Mouse (Mus musculus): ENCODE data around the gene Klhdc3. TPM values are rescaled to one million over a fixed set of nuclear protein-coding genes. Genes with fewer than 3 reads are reported as not detected.

The Klhdc3 gene
- polyA plus RNA-seq (2017; shearing (Covaris generic)): 105 TPM

DNA sequence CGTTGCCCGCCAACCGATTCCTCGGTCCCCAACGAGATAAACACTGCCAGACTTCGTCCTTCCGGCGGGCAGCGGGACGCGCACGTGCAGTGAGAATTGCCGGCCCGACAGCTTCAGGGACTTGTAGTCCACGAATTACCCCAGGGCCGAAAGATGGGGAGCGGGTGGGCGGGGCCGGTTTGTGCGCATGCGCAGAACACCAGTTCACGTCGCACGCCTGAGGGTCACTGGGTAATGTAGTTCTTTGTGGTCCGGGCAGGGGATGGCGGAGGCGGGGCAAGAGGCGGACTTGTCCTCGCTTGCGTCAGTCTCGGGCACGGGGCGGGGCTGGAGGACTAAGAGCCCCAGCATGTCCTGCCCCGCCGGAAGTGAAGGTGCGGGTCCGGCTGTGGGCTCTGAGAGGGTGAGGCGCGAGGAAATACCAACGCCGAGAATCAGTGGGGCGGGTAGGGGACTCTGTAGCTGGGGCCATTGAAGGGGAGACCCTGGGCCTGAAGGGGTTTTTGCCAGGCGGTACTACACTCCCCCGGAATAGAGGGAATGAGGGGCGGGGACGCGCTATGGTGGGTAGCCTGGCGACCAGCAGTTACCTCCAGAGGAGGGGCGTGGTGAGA lies at the start of gene Klhdc3:
Gene Klhdc3, minus strand, starts transcription at position 155 of the 614 bp plus-strand sequence.

DNA sequence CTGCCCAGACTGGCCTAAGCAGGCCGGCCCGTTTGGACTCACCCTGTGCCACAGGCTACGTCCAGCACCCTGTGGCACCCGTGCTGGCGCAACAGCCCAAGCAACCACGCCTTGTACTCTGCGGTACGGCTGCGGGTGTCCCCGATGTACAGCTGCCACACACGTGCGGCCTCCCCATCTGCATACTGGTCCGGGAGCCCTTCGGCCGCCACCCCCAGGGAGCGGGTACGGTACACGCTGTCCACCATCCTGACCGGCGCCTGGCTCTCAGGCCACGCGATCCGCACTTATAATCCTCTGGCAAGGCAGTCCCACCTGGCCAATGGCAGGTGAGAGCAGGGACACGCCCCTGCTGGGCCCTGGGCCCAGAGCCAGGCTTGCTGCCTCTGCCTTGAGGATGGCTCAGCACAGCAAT lies 48.2 kb upstream of the Klhdc3 start, which contains the start of gene Gnmt:
Gene Gnmt, minus strand, starts transcription at position 265 of the 415 bp plus-strand sequence.

DNA sequence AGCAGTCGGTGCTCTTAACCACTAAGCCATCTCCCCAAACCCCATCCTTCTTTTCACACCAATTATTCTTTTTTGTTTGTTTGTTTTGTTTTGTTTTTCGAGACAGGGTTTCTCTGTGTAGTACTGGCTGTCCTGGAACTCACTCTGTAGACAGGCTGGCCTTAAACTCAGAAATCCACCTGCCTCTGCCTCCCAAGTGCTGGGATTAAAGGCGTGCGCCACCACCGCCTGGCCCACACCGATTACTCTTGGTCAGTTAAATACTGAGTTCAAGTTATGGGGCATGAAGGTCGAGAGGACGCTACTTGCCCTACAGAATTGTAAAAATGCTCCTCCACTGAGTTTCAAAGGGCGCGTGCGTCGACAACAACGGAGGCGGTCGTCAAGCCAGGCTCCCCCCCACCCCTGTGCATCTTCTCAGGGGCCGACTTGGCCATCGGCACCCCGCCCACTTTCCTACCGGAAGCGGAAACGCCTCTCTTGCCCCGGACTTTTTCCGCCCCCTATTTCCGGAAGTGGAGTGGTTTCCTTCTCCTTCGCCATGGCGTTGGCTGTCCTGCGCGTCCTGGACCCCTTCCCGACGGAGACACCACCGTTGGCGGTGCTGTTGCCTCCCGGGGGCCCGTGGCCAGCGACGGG lies 30.4 kb upstream of the Klhdc3 start, which contains the start of gene Pex6:
Gene Pex6, plus strand, starts transcription at position 505 of the 639 bp plus-strand sequence.

DNA sequence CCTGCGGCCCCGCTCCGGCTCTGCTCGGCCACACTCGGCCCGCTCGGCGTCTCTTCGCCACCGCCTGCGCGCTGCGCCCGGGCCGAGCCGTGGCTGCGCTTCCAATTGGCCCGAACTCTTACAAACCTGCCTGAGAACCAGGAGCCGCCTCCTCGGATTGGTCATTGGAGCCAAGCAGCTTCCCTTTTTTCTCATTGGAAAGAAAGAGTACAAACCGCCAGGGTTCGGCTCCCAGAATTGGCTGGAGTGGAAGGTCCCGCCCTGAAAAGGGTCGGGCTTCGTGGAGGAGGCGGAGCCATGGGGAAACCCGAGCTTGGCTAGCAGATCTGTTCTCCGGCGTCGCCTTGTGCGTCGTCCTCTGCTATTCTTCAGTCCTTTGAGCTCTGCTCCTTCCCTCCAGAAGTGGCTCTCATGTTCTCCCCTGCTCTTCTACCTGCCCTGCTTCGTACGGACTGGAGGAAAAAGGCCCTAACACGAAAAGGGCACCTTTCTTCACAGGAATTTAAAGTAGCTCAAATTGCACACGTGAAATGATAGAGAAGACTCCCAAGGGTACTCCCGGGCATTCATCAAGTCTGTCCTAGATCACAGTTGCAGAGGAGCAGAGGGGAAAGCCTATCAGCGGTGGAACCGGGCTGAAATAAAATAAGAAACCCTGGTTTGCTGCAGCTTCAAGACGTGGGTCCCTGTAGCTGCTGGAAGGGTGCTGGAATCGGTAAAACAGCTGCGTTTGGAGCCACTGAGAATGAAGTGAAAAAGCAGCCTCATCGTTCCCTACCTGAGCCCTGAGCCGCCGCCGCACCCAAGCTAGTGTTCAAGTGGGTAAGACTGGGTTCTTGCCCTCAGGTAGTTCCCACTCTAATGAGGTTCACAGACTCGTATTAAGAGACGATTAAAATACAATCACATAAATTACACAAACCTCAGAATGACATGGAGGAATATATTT lies 24.4 kb upstream of the Klhdc3 start, which contains the start of gene Ppp2r5d:
Gene Ppp2r5d, minus strand, starts transcription at position 225 of the 949 bp plus-strand sequence.

GRCm38 (mm10) chr17:46678416-46678815 lies 2.3 kb downstream of the Klhdc3 start, which contains the start of gene Mea1:
TSS of gene Mea1 (plus strand) at chr17:46678793.

DNA sequence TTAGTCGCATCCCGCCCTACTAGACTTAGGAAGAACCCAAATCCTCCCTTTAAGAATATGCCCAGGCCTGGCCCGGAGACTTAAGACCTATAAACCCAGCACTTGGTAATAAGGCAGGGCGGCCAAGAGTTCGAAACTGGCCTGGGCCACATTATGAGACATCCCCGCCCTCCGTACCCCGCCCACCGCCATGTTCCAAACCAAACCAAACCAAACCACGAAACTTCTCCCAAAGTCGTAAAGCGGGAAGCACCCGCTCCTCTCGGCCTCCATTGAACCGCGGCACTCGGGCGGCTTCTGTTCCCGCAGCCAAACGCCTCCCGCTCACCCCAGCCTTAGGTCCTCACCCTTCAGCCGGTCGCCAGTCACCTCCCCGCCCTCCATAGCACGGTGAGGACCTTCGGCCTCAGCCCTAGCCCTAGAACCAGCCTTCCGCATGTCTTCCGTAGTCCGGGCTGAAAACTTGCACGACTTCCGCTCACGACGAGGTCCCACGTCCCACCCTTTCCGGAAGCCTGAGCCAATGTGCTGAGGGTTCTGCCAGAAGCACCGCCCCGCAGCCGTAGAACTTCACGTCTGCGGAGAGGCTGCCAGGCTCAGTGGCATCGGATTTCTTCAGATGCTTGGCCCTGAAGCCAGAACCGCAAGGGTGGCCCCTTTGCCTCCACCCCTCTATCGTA lies 6.7 kb downstream of the Klhdc3 start, which contains the start of gene Rrp36:
Gene Rrp36, minus strand, starts transcription at position 503 of the 680 bp plus-strand sequence.

GRCm38 (mm10) chr17:46650232-46651031 lies 30.3 kb downstream of the Klhdc3 start, which contains the start of gene Cul7:
TSS of gene Cul7 (plus strand) at chr17:46650337.

DNA sequence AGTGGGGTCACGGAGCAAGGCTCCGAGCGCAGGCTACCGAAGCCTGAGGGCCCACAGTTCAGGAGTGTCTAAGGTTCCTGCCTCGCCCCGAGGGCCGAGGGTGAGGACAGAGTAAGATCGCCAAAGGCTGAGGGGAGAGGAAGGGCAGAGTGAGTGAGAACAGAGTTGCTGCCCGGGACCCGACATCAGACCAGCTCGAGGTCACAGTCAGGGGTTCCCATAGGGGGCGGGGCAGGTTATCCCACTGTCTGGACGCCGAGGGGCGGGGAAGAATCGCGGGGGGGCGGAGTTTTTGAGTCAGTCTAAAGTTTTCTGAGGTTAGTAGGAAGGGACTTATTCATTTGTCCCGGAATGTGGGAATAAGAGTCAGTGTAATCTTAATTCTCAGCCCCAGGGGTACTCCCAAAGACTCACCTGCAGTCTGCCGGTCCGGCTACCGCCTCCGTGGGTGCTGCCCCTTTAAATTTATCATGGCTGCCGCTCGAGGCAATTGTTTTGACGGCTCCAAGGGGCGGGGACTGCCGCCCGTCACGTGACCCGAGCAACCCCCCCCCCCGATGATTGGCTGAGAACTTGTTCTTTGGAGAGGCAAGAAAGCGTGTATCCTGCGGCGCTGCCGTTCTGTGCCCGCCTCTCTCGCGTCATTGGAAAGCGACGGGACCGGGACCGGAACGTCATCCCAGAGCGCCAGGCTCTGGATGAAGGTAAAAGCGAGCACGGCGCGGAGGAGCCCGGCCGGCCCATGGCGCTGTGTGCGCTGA lies 35.0 kb downstream of the Klhdc3 start, which contains the start of the genes Klc4 and Mrpl2:
Gene Klc4, minus strand, starts transcription at position 462 of the 761 bp plus-strand sequence.
Gene Mrpl2, plus strand, starts transcription at position 669 of the 761 bp plus-strand sequence.

DNA sequence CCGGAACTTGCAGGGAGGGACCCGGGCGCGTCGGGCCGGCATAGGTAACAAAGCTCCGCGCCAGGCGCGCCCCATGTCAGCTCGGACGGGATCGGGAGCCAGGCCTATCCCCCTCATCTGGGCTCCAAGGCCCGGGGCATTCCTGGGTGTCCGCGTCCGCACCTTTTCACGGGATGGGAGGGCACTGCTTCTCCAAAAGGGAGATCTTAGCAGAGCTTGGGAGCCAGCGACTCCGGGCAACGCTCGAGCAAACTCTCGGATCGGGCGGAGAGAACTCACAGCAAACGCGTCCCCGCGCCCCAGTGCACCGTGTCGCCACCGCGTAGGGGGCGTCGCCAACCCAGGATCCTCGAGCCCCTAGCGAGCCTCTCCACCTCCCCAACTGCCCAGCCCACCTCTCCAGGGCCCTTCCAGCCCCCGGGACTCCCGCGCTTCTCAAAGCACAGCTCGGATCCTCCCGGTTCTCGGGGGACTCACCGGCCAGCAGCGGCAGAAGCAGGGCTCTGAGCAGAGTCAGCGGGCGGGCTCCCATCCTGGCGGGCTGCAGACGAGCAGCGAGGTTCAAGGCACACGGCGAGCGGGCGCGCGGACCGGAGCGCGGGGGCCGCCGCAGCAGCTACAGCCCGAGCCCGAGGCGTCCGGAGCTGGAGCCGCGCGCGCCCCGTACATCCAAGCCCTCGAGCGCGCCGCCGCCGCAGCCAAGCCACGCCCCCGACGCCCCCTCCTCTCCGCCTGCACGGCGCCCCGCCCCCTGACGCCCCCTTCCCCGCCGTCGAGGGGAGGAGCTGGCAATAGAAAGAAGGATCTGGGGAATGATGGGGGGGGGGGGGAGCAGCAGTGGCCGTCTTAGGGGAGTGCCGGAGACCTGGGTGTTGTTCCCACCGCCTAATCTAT lies 51.7 kb downstream of the Klhdc3 start, which contains the start of gene Ptk7:
Gene Ptk7, minus strand, starts transcription at position 714 of the 894 bp plus-strand sequence.

Other genes starting within 250 kb of the Klhdc3 start
- gene Slc22a7, start 242.5 kb downstream of the Klhdc3 start, polyA plus RNA-seq (2017; shearing (Covaris generic)): not detected
- not detected for gene Ttbk1, start 193.2 kb downstream of the Klhdc3 start, polyA plus RNA-seq (2017; shearing (Covaris generic))
- not detected for gene Dnph1, start 184.2 kb downstream of the Klhdc3 start, polyA plus RNA-seq (2017; shearing (Covaris generic))
- 9.0 TPM for gene Cul9, start 134.5 kb downstream of the Klhdc3 start, polyA plus RNA-seq (2017; shearing (Covaris generic))
- 33.1 TPM for gene Srf, start 124.7 kb downstream of the Klhdc3 start, polyA plus RNA-seq (2017; shearing (Covaris generic))
- not detected for gene Ptk7, start 51.4 kb downstream of the Klhdc3 start, polyA plus RNA-seq (2017; shearing (Covaris generic))
- 21.3 TPM for gene Klc4, start 34.9 kb downstream of the Klhdc3 start, polyA plus RNA-seq (2017; shearing (Covaris generic))
- 44.7 TPM for gene Mrpl2, start 34.7 kb downstream of the Klhdc3 start, polyA plus RNA-seq (2017; shearing (Covaris generic))
- gene Cul7, start 30.6 kb downstream of the Klhdc3 start, polyA plus RNA-seq (2017; shearing (Covaris generic)): 4.3 TPM
- gene Rrp36, start 6.6 kb downstream of the Klhdc3 start, polyA plus RNA-seq (2017; shearing (Covaris generic)): 39.7 TPM
- 64.7 TPM for gene Mea1, start 2.1 kb downstream of the Klhdc3 start, polyA plus RNA-seq (2017; shearing (Covaris generic))
- gene Ppp2r5d, start 24.2 kb upstream of the Klhdc3 start, polyA plus RNA-seq (2017; shearing (Covaris generic)): 65.1 TPM
- gene Pex6, start 30.5 kb upstream of the Klhdc3 start, polyA plus RNA-seq (2017; shearing (Covaris generic)): 33.2 TPM
- gene Gnmt, start 48.3 kb upstream of the Klhdc3 start, polyA plus RNA-seq (2017; shearing (Covaris generic)): 0.66 TPM
- 44.5 TPM for gene Cnpy3, start 71.3 kb upstream of the Klhdc3 start, polyA plus RNA-seq (2017; shearing (Covaris generic))
- not detected for gene Ptcra, start 82.8 kb upstream of the Klhdc3 start, polyA plus RNA-seq (2017; shearing (Covaris generic))
- 30.2 TPM for gene 2310039H08Rik, start 91.7 kb upstream of the Klhdc3 start, polyA plus RNA-seq (2017; shearing (Covaris generic))
- gene Rpl7l1, start 101.8 kb upstream of the Klhdc3 start, polyA plus RNA-seq (2017; shearing (Covaris generic)): 69.8 TPM
- gene Bicral, start 177.6 kb upstream of the Klhdc3 start, polyA plus RNA-seq (2017; shearing (Covaris generic)): 24.5 TPM
- gene Tbcc, start 209.8 kb upstream of the Klhdc3 start, polyA plus RNA-seq (2017; shearing (Covaris generic)): 30.5 TPM
- not detected for gene Prph2, start 229.5 kb upstream of the Klhdc3 start, polyA plus RNA-seq (2017; shearing (Covaris generic))